Mouse (Mus musculus): ENCODE data around the gene Rps6ka4.
A peak's percentile ranks its signal among the peaks of the same experiment; 100 is the strongest.

Gene Rps6ka4

DNA sequence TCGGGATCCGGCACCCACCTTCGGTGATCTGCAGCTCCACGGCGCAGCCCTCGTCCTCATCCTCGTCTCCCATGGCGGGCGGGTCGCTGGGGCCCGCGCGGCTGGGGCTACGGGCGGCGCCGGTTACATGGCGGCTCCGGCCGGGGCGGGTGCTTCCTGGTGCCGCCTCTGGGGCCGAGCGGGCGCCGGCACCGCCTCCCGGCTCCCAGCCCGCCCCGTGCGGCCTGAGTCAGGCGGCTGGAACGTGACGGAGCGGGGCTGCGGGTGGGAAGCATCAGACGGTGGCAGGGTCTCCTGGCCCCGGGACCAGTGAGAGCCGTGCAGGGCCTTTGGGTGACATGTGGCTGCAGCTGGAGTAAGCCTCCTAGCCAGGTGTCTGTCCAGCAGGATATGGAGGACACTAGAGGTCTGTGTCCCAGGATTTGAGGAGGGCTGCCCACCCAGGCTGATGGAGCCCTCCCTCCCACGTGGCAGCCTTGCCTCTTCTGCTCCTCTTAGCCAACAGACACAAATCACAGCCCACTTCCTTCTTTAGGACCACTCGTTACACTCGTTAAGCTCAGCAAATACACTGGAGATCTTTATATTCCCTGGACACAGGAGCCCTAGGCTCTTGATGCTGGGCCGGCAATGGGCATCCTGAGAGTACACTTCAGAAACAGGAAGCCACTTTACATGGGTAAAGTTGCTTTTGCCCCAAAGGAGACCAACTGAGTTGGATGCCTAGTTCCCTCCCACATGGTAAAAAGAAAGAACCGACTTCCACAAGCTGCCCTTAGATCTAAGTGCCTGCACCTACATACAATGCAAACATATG, at the start of gene Rps6ka4:
Rps6ka4 (minus strand) TSS at position 162 of the 817 bp plus-strand sequence.
- peak; percentile 70 to 89 for DNase-seq

DNA sequence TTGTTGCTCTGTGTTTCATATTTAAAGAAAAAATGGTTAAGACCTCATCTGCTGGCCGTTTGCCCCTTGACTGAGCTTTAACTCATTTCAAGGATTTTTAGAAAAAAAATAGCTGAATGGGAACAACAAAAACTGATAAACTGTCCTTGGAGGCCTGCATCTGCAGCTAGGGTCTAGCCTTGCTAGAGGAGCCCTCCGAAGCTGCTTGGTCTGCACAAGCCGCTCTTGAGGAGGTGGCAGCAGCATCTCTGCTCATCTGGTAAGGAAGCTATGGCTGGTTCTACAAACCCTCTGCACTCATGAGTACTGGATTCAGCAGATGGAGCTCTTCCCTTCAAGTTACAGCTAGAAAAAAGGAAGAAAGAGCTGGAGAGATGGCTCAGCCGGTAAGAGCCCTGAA, 37.5 kb upstream of the Rps6ka4 start:
- DNase-seq, result no peak

DNA sequence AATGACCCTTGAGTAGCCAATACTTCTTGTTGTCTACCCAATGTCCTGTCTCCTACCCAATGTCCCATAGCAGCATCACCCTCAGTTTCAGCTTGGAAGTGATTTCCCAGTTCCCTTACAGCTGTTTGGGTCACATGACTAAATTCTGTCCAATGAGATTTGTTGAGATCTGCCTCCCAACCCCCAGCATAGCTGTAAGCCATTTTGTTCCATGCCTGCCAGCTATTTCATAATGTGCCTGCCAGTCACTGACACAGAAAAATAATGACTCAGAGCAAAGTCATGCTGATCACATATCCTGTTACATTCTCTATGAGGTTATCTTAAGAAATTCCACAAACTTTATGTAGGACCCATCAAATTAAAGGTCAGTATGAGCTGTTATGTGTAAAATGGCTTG, 36.4 kb upstream of the Rps6ka4 start:
- DNase-seq, result no peak

- no peak for DNase-seq
Measured at GRCm38 (mm10) chr19:6875834-6876233, 35.4 kb upstream of the Rps6ka4 start.

GRCm38 (mm10) chr19:6874257-6874656, 33.8 kb upstream of the Rps6ka4 start:
- DNase-seq, result no peak

DNA sequence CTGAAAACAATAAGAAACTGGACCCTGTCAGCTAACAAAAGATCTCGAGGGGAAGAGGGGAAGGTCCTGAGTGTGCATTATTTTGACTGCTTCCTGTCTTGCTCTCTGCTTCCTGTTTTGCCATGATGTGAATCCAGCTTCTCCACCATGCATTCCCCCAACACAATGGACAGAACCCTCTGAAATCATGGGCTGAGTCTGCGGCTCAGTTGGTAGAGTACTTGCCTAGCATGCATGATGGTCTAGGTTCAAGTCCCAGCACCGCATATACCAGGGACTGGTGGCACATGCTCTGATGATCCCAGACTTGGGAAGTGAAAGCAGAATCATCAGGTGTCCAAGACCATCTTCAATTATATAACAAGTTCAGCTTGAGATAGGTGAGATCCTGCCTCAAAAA, 32.3 kb upstream of the Rps6ka4 start:
- no peak for DNase-seq

DNA sequence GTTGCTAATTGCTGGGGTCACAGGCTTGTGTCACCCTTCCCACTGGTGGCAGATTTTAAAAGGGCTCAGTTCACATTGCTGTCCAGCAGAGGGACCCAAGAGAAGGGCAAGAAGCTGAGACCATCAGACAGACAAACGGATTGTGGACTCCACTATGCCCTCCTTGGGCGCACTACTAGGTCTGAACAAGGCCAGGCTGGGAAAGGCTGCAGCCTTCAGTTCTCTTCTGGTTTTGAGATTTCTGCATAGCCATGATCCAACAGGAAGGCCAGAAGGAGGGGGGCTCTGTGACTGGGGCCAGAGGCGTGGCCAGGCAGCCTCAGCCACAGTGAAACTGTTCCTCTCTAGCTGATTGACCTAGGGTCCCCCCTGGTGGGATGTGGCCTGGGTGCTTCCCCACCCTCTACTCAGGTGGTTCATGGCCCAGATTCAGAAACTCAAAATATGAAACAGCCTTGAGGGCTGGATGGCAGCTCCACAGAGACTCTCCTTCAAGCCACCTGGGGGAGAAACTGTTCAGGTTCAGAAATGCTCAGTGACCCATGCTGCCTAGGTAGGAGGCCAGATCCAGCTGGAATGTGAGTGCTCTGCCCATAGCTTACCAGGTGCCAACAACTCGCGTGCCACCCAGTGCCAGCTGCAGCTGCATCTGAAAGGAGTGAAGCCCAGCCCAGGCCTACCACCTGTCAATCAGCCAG, 31.3 kb upstream of the Rps6ka4 start:
- DNase-seq, result peak; percentile 88 to 94

GRCm38 (mm10) chr19:6869355-6869754, 28.9 kb upstream of the Rps6ka4 start:
- peak; percentile 75 to 81 for DNase-seq

GRCm38 (mm10) chr19:6861451-6861850, 21.0 kb upstream of the Rps6ka4 start:
- DNase-seq, result no peak

- DNase-seq, result no peak
Measured at GRCm38 (mm10) chr19:6860706-6861105, 20.3 kb upstream of the Rps6ka4 start.

GRCm38 (mm10) chr19:6859971-6860370, 19.5 kb upstream of the Rps6ka4 start:
- DNase-seq, result no peak

GRCm38 (mm10) chr19:6859032-6859651, 18.7 kb upstream of the Rps6ka4 start:
- DNase-seq, result no peak

- no peak for DNase-seq
Measured at GRCm38 (mm10) chr19:6858031-6858430, 17.6 kb upstream of the Rps6ka4 start, which contains the start of gene Ccdc88b. Ccdc88b (minus strand) TSS chr19:6858211.

- no peak for DNase-seq
Measured at GRCm38 (mm10) chr19:6857391-6858005, 17.1 kb upstream of the Rps6ka4 start.

DNA sequence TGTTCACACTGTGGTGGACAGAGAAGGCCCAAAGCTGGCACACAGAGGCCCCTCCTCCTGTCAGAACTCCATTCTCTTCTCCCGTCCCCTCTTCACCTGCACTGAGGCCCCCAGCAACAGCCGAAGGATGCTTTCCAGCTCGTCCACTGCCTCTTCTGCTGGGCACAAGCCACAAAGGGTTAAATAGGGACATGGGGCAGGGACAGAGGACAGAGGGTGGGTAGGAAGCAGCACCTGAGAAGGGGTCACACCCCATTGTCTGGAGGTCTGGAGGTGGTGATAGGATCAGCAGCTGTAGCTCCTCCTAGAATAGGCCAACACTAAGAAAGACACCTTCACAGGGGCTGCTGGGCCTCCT, 16.5 kb upstream of the Rps6ka4 start:
- DNase-seq, result no peak

- DNase-seq, result peak; percentile 64 to 85
Measured at GRCm38 (mm10) chr19:6856281-6857002, 16.0 kb upstream of the Rps6ka4 start.

GRCm38 (mm10) chr19:6855225-6856031, 15.0 kb upstream of the Rps6ka4 start:
- peak in 1 of 2 experiments; percentile 70 for DNase-seq

DNA sequence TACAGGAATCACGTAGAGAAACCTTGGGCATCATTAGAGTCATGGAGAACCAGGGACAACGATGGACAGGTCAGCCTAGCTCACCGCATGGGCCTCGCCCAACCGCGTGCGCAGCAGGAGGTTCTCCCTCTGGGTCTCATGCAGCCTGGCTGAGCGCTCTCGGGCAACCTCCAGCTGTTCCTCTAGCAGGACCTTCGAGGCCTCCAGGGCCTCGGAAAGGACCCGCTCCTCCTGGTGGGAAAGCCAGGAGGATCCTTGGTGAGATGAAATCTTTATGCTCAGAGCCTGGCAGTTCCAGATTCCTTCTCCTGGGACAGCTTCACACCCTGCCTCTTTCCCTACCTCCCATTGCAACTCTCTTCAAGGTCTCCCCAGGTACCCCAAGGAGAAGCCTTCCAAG, 14.2 kb upstream of the Rps6ka4 start:
- no peak for DNase-seq

DNA sequence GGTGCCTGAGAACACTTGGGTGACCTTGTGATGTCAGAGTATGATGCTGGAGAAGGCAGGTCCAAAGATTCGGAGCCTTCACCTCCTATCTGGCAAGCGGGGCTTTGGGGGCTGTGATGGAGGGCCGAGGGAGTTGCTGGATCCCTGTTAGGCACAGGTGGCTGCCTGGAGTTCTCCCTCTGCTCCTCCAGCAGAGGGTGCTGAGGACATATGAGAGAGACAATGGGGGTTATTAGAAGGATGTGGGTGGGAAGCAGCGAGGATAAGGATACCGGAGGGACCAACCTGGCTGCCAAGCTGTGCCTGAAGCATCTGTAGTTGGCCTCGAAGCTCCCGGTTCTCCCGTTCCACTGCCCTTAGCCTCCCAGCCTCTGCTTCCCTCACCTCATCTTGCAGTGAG, 13.5 kb upstream of the Rps6ka4 start:
- no peak for DNase-seq

GRCm38 (mm10) chr19:6852393-6853305, 12.2 kb upstream of the Rps6ka4 start:
- no peak for DNase-seq

DNA sequence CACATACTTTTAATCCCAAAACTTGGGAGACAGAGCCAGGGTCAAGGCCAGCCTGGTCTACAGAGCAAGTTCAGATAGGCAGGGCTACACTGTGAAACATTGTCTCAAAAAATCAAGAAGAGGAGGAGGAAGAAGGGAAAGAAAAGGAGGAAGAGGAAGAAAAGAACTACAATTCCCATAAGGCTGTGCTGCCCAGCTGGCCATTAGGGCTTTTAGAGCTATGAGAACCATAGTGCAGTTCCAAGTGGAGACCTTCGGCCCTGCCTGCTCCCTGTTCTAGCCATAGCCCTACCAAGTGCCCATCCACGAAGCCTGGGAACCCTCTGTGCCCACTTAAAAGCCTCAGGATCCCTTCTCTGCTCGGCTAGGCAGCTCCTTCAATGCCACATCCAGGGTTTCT, 11.1 kb upstream of the Rps6ka4 start:
- DNase-seq, result no peak
